Mouse (Mus musculus) yolk sac, embryonic 10.5 days (tissue): ENCODE measurements at regions not wholly inside any gene's neighbourhood (a gene's known extent, or its start where the extent isn't known, plus 50 kb on each side); places are given as distances from the start of the nearest gene placed in this dataset.

Experiments
- DNase-seq: peaks from one replicate; pipeline ENCODE4 v3.0.0-alpha.2; 2017; ENCODE audit warnings: low spot score

DNA sequence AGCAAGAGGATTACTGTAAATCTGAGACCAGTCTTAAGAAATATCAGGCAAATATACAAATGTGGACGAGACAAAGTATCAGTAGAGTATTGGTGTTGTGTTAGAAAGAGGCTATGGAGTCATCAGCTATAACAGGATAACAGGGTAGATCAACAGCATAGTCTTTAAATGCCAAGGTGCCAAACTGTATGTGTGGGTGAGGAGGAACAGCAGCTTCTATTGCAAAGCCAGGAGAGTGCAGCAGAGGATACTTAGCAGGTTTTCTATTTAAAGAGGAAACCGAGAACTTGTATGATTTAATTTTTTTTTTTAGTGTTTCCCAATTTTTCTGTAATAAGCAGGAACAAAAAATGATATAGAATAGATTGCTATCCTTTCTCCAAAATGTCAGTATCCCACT is 202.7 kb upstream of the Camk1g start:
- DNase-seq, result no peak

DNA sequence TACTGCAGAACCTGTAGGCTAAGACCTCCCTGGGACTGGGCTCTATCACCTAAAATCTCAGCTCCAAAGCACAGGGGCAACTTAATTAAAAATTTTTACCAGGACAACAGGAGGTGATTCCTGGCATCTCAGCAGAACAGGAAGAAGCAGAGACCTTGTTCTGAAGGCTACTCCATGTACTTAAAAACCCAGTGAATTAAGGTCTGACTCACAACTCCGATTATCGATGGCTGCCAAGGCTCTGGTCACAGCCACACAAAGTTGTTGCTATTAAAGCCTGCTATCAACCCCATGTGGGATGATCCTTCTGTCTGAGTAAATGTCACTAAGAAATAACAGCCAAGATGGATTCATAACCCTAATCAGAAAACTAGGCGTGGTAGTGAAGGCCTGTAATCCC is 202.3 kb upstream of the Camk1g start:
- no peak for DNase-seq

DNA sequence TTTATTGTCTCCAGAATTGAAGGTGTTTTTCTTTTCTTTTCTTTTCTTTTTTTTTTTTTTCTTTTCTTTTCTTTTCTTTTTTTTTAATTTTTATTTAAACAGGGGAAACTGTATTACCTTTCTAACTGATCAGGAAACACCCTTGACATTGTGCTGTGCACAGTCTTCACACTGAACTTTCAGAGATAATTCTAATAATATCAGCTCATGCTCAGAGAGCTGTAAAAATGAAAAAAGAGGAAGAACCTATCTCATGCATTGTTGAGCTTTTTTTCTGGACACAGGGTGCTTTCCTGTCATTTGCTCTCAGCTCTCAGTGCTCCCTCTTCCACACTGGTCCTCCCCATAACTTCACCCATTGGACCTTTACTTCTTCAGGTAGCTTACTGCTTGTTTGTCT is 201.0 kb upstream of the Camk1g start:
- DNase-seq, result no peak

DNA sequence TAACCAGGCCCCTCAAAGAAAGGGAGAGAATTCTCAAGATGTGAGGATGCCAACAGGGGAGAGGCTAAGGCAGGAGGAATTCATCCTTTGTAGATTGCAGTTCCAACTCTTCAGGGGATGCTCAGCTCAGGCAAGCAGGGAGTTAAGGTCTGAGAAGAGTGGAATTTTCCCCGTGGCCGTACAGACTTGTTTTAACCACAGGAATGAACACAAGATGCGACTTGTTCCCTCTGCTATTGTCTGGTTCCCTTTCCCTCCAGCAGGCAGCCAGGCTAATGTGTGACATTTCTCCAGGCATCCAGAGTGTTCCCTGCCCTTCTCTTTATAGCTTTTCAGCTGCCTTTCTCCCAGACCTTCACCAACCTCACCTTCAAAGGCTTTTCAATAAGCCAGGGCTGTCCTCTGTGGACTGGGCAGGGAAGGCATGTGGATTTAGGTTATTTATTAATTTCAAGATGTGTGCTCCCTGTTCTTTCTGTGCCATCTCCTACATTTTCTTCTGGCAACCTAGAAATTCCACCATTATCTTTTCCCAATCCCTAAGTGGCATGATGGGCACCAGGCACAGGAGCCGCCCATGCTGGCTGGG is 198.6 kb upstream of the Camk1g start:
- DNase-seq, result no peak

DNA sequence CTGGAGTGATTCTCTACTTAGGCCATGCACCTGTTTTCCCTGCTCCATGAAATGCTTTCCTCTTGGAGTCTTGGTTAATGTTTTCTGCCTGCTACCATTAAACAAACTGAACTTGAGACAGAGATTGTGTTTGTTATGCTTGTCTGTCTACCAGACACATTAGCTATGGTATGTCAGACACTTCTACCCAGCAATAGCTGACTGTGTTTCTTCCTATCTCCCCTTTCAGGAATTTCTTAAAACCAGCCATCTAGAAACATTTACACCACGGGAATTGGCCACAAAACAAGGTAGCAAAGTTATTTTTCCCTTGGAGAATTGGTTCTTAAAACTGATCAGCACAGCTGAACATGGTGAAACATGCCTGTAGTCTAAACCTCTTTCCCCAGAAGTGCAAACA is 197.1 kb upstream of the Camk1g start:
- DNase-seq, result peak; percentile 19

DNA sequence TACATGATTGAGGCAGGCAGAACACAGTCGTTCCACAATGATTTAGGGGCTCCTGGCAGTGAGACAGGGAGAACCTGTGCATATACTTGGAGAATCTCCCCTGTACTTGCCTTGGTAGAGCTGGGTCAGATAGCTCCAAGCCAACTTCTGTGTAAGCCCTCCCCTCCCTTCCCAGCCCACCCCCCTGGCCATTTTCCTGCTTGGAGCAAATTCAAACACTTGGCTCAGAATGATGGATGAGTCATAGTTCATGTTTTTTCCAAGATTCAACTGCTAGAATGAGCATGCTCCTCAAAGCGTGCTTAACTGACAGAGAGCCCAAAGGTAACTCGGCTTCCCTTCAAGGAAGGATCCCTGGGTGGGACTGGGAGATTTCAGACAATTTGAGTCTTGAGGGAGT is 194.1 kb upstream of the Camk1g start:
- DNase-seq, result no peak

DNA sequence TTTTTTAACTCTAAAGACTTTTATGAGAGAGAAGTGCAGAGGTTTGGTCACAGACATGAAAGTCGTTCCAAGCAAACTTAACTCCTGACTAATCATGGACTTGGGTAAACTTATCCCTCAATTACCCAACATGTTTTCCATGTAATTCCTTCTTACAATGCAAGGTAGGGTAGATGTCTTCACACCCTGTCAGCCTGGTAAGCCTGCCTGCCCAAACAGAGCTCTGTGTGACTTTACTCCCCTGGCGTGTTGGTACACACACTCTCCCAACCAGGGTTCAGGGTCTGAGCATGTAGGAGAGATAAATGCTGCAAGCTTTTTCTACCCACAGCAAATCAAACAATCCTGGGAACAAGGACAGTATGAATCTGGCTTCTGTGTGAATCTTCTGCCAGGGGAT is 192.1 kb upstream of the Camk1g start:
- no peak for DNase-seq

DNA sequence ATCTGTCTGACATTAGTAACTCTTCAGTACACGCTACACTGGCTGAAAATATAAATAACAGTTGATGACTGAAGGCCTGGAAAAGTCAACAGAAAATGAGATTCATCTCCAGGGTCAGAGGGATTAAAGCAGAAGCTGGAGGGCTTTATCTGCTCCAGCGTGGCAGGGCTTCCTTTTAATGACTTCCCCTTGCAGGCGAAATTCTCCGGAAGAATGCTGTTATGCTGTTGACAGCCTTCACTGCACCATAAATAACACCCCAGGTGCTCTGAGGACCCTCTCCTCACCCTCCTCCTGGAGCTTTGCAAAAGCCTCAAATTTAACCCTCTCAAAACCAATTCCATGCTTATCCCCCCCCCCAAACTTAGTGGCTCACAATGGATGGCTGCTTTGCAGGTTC is 188.0 kb upstream of the Camk1g start:
- DNase-seq, result peak; percentile 12

DNA sequence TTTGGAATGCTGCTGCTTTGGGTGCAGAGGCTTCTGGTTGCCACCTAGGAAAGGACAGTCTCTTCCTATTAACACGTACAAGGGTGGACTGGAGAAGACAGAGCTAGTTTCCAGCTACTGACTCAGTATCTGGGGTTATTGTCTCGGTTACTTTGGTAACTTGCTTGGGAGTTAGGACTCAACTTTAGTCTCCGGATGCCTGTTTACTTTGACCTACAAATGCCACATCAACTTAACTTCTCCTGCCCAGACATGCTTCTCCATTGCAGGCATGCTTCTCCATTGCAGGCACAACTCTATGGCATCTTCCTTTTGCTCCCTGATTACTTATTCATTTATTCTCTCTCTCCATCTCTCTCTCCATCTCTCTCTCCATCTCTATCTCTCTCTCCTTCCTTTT is 184.6 kb upstream of the Camk1g start:
- no peak for DNase-seq

DNA sequence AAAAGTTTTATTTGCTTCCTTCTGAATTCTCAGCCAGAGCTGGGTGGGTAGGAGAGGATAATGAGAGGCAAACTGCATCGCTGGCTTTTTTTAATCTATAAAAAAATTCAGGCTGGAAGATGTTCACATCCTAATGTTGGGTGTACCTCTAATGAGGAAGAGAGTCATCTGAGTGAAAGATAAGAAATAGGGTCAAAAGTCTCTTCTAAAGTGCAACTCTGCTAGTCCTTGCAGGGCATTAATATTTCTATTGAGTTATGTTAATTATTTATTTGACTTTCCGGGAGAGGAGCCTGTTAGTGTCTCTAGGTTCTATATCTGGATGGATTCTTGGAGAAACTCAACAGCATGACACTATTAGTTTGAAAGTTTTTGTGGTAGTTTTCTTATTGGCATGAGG is 182.2 kb upstream of the Camk1g start:
- no peak for DNase-seq

DNA sequence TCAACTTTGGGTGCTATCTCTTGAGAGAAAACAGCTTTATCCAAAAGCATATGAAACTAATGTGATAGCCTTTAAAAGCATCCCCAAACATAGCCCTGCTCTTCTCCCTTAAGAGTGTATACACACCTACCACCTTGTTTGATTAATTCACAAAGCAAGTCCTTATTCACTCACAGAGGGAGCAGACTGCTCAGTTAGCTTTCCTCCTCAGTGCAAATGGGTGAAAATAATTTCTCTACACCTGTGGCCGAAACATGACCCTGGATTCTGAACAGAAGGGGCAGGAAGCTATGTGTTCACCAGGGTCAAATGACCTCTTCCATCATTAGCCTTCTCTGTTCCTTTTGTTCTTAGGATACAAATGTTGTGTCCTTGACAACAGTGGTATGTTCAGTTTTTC is 181.2 kb upstream of the Camk1g start:
- DNase-seq, result no peak

DNA sequence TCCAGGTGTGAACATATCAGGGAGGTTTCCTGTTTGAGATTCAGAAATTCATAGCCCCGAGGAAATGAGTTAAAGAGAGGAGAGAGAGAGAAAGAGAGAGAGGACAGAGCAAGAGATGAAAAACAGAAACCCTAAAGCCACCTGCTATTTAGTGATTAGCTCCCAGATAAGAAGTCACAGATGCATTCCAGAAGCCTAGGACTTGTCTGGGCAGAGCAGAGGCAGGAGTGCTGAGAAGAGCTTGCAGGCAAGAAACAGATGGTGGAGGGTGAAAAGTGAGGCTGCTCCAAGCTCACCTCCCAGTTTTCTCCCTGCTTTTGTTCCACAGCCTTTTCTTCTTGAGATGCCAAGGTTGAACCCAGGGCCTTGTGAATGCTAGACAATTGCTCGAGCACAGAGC is 180.7 kb upstream of the Camk1g start:
- DNase-seq, result no peak

DNA sequence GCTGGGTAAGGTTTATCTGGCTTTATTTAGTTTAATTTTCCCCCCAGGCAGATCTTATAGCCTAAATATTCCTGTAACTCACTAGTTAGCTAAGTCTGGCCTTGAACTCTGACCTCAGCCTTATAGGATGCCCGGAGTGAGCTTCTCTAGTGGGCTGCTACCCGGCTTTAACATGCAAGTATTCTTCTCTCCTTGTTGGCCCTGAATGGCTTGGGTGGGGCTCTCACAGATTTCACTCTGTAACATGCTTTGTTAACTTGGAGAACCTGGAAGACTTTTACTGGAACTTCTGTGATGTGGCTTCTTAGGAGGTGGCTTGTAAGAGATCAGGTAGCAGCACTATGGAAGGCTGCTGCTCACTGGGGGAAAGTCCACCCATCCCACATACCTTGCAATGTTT is 177.3 kb upstream of the Camk1g start:
- no peak for DNase-seq

DNA sequence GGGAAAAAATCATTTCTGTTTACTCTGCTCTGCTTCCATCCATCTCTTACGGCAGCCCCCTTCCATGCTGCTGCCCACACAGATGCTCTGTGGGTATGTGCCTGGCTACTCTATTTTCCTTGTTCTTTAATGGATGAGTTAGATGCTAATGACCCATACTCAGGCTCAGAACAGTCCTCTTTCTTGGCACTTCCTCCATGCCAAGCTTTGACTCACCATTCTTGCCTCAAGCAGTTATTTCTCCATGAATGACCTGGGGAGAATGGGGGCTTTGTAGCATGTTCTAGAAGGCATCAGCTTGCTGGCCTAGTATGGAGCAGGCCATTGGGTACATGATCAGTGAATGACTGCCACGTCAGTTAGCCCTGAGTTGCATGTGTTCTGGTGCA is 175.9 kb upstream of the Camk1g start:
- DNase-seq, result no peak

DNA sequence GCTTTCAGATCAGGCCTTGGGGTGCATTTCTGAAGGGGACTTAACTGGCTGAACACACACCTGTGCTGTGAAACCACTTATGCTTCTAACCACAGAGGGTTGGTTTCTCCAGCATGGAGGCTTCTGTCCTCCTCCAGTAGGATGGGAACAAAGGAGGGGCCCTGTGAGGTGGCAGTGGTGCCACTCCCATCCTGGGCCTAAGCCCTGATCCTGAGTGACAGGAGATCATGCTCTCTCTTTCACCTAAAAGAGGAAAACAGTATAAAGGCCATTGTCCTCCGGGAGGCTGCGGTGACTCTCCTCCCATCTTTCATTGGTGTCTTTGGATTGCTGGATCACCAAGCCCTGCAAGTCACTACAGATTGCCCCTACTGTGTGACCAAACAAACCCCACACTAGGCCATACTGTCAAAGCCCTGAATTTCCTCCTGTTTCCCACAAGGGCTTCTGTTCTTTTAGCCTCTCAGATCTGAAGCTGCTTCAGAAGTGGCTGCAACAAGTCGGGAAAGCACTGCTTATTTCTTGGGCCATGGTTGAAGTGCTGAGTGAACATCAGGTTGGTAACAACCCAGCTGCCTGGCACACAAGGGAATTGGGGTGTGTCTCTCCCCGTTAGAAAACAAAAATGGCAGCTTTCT is 175.4 kb upstream of the Camk1g start:
- no peak for DNase-seq

DNA sequence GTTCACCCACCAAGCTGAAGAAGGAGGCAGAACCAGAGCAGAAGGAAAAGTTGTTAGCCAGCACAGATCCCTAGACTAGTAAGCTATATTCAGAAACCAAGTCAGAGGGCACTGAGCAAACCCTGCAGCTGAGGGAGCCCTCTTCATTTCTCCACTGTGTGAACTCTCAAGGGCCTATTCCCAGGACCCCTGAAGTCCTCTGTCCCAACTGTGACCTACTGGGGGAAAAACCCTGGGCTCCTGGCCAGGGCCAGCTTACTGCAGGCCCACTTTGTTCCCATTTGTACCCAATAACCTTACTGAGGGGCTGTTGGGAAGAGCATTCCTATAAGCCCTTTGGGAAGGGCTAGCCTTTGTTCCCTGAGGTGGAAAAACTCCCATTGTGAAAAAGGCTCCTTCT is 174.7 kb upstream of the Camk1g start:
- no peak for DNase-seq

DNA sequence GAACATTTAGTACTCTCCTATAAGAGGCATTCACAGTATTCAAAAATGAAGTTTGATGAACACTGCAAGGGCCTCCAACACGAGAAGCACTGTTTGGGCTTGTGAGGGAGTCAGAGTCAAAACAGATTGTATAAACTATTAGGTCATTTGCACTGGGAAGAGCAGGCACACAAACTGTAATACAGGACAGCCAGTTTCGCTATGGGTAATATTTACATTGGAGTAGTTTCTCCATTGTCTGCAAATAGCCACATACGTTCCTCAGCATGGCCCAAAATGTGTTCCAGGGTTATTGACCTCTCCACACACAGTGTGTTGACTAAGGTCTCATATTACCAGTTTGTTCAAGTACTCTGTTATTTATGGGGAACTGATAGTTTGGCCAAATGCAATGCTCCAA is 173.7 kb upstream of the Camk1g start:
- DNase-seq, result no peak

DNA sequence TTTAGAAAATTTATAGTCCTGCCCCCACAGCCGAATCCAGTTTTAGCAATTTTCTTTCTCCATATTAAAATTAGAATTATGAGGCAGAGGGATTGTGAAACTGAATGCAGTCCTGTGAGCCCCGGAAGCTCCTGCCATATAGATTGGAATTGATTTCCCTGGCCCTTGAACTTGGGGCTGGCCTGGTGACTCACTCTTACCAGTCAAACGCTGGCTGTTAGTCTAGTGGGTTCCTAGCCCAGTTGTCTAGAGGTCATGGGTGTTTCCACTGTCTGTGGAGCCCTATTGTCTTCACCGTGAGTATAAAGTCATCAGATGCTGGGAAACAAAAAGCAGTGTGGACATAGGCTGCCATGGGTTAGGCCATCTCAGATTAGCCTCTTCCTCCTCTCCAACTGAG is 173.2 kb upstream of the Camk1g start:
- DNase-seq, result no peak

DNA sequence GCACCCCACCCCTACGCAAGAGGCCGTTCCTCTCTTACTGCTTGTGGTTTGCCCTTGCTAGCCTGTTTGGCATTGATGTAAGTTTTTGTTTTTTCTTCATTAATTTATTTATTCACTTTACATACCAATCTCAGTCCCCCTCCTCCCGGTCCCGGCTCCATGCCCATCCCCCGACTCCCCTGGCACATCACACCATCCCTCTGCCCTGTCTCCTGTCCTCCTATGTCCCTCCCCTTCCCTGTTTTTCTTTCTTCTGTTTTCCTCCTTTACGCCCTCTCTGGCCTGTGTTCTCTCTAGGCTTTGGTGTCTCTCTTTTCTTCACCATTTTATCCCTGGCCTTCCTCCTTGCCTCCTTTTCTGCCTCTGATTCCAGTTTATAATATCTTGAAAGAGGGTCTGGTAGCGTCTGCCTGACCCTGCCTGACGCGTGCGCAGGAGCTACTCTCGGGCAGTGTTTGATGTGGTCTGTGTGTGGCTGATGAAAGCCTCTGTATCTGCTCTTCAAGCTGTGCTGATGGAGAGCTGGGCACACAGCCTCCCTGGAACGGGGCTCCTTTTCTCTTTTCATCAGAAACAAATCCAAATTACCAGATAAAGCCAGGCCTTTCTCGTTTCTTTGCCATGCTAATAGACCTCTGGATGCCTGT is 172.0 kb upstream of the Camk1g start:
- no peak for DNase-seq

DNA sequence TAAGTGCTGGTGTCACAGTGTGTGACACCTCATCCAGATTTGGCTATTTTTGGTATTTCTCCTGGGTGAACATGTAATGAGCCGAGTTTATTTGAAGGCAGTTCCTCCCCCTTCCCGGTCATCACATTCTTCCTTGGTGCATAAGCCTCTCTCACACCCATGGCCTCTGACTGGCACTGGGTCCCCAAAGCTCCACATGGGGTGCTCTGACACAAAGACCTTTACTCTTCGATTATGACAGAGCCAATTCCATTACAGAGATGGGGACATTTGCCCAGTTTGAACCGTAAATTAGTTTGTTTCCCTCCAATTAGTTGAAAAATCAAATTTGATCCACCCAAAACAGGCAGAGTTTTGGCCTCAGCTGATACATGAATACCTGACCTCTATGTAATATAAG is 171.2 kb upstream of the Camk1g start:
- no peak for DNase-seq

DNA sequence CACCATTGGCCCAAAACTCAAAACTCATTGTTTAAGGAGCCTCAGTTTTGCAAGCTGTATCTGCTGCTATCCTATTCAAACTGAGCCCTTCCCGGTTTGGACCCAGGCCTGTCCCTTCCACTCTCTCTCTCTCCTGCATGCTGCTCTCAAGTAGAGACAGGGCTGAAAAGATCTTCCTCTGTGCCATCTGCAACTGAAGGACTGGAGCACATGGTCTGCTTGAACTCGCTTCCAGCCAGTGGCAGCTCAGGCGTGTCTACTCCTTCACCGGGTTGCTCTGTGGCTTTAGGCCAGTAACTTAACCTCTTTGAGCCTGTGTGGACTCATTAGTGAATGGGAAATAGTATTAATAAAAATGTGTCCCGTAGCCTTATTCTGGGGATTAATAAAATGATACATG is 170.4 kb upstream of the Camk1g start:
- no peak for DNase-seq

DNA sequence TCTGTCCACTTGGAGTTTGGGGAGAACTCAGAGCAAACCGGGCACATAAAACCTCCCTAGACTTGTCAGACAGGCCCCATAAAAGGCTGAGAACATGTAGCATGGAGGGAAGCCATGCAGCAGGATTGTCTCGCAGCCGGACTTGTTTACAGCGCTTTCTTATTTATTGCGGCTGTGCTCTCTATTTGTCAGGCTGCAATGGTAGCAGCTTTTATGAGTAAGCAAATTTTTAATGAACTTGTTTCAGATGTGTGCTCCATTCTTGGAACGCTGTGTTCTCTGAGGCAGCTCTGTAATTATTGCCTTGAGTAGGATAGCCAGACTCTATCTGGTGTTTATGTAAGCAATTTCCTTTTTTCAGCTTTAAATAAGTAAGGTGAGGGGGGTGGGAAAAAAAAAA is 169.2 kb upstream of the Camk1g start:
- no peak for DNase-seq

DNA sequence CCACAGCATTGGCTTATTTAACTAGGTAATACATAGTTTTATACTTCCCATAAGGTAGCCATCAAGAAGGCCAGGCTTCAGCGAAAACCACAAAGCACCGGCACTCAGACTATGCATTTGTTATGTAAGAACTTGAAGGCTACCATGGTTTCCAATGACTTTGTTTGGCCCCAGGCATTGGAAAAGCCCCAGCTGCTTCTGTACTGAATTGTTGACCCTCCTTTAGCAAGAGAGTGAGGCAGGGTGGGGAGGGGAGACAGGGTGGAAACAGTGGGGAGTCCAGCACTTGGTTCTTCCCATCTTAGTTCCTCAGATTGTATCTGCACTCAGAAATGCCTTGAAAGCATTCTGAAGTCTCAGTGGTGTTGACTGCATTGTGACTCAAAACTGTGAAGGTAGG is 168.3 kb upstream of the Camk1g start:
- DNase-seq, result no peak

DNA sequence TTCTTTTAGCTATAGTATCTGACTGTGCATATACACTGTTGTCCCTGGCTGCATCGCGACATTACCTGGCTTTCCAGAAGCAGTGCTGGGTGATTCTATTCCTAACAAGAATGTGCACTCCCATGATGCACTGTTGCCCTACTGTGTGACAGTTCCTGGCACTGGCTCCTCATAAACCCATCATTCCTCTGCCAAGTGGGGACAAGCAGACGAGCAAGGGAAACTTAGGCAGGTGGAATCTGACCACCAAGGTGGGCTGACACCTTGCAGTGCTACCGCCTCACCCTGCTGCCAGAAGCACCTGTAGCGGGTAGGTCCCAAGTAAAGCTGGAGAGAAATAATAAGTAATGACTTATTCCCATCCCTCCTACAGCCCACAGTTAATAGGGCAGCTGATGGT is 167.5 kb upstream of the Camk1g start:
- no peak for DNase-seq
